Mouse (Mus musculus) ES-Bruce4 (cell line): ENCODE measurements around the gene Lrp6. TPM values are rescaled to one million over a fixed set of nuclear protein-coding genes. Genes with fewer than 3 reads are reported as not detected.

Experiments
- H3K27ac ChIP-seq: 2 replicates; pipeline ENCODE4 v1.5.1; 2012; ENCODE audit warnings: low read length, inconsistent platforms; ENCODE audit not compliant: insufficient read depth
- H3K27me3 ChIP-seq: 2 replicates; pipeline ENCODE4 v1.6.1; 2012; ENCODE audit warnings: mild to moderate bottlenecking, low read length, inconsistent platforms; ENCODE audit not compliant: control insufficient read depth, poor library complexity, insufficient read depth, severe bottlenecking
- H3K36me3 ChIP-seq: 2 replicates; pipeline ENCODE4 v1.6.1; 2012; ENCODE audit warnings: inconsistent platforms, mild to moderate bottlenecking, low read length, moderate library complexity; ENCODE audit not compliant: control insufficient read depth, poor library complexity, insufficient read depth, severe bottlenecking
- H3K4me1 ChIP-seq: one replicate; pipeline ENCODE4 v1.8.1; 2011; ENCODE audit warnings: low read length; ENCODE audit not compliant: control insufficient read depth, insufficient read depth
- H3K4me3 ChIP-seq: 2 replicates; pipeline ENCODE4 v1.5.1; 2011; ENCODE audit warnings: low read depth, mild to moderate bottlenecking, low read length
- H3K9ac ChIP-seq: 2 replicates; pipeline ENCODE4 v1.6.1; 2012; ENCODE audit warnings: low read depth, mild to moderate bottlenecking, inconsistent platforms; ENCODE audit not compliant: poor library complexity, severe bottlenecking
- H3K9me3 ChIP-seq: replicated peaks from 2 replicates; pipeline ENCODE4 v1.6.1; 2012; ENCODE audit warnings: mild to moderate bottlenecking, low read length, inconsistent platforms; ENCODE audit not compliant: control insufficient read depth, poor library complexity, insufficient read depth, severe bottlenecking
- CTCF ChIP-seq: IDR thresholded peaks from one replicate; pipeline ENCODE4 v1.8.1; 2011; ENCODE audit warnings: low read depth, low read length
- EP300 ChIP-seq: IDR thresholded peaks from 2 replicates; pipeline ENCODE4 v1.6.1; 2011; ENCODE audit warnings: low read depth, low read length; ENCODE audit not compliant: insufficient read depth
- POLR2A ChIP-seq: IDR thresholded peaks from one replicate; pipeline ENCODE4 v1.8.1; 2011; ENCODE audit warnings: low read length; ENCODE audit not compliant: insufficient read depth
- polyA plus RNA-seq: library from polyadenylated mRNA; stranded (reverse); fragments of >200 nt; gene quantifications from 2 replicates; pipeline ENCODE4 v1.2.4, GENCODE M21; 2011; ENCODE audit warnings: low read depth; ENCODE audit not compliant: missing spikeins, insufficient read depth, insufficient read length

The Lrp6 gene
- polyA plus RNA-seq, 1 experiment: 46.3 TPM

DNA sequence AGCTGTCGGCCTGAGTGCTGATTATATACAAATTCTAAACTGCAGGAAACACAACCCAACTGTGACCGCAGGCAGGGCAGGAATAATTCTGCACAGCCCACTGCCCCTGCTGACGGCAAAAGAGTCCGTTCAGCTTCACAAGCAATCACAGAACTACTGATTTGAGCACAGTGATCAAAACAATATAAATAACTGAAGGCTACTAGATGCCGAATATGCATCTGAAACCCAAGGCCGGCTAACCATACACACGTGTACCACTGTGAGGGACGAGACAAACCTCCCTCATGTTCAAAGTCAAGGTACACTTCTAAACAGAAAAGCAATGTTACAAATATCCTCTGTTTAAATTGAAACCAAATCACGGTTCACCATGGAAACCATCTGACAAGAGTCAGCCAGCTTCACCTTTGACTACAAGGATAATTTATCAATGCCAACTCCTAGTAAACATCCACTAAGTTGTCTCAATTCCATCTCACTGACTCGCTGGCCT lies 57.0 kb downstream of the Lrp6 start:
- Histone ChIP-seq H3K27ac (no peak overlapping the region), H3K9ac (no peak overlapping the region), H3K4me1 (no peaks in the 10 kb centered on the region), H3K27me3 (no peaks in the 10 kb centered on the region), H3K36me3 (peaks cover 12% of the 10 kb centered on the region), H3K4me3 (no peak overlapping the region), H3K9me3 (no peaks in the 10 kb centered on the region)
- TF ChIP-seq POLR2A (no peak), EP300 (no peak), CTCF (no peak)

DNA sequence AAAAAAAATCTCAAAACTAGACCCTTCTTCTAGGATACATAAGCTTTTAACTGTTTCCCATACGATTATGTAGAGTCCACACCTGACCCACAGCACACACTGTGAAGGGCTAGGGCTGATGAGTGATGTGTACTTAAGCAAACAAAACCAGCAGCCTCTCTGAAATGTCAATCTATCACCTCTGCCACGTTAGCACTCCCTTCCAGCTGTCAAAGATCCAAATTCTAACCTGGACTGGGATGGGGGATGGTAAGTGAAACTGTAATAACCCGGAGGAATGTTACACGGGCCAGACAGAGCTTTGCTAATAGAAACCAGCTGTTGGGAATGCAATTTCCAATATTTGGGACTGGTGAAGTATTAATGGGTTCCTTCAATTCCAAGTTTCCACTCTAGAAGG lies 61.9 kb downstream of the Lrp6 start:
- Histone ChIP-seq H3K4me1 (no peaks in the 10 kb centered on the region), H3K9ac (no peak overlapping the region), H3K4me3 (no peak overlapping the region), H3K9me3 (no peaks in the 10 kb centered on the region), H3K36me3 (peaks cover 12% of the 10 kb centered on the region), H3K27me3 (no peaks in the 10 kb centered on the region), H3K27ac (no peak overlapping the region)
- TF ChIP-seq POLR2A: no peak
- TF ChIP-seq EP300: no peak
- no peak for TF ChIP-seq CTCF

DNA sequence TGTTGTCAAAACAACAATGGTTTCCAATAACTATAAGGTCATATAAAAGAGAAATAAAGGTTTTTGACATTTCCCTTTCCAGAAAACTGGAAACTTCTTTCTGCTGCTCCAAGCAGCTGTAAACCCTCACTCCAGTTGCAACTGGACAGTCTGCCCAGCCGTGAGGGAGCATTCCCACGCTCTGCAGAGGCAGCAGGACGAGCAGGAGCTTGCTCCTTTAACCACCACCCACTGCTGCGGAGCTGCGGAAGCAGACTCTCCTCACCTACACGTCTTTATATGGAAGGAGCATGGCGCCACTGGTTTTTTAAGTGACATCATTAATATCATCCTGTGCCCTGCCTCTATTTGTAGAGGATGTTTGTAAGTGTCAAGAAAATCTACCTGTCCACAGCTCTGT lies 64.4 kb downstream of the Lrp6 start:
- H3K4me3 ChIP-seq: no peak overlapping the region

DNA sequence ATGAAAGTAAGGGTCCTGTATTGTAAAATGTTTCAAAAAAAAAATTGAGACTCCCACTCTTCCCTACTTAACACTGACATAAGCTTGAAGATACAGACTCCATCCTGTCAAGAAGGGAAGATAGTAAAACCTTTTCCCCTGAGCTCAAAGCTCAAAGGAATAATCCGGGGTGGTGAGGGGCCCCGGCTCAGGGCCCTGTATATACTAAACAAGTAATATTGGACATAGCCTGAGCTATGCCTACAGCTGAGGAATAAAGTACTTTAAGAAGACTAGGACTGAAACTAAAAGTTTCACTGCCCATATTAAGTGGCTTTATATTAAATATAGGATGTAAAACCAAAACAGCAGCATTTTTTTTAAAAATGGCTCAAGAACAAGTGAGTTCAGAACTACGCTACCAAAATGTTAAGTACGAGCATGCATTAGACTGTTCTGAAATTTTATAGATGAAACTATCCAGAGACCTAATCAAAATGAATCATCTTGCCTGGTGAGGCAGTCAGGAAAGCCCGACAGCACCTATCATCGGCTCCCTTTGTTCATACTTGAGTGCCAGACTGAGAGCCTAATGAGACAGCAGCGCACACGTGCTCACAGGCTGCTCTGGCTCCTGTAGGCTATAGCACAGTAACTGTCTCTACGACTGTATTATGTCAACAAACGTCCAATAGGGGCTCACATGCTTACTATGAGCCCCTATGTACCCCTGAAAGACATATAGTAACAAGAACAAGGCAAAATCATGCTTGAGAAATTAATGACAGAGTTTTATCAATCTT lies 66.2 kb downstream of the Lrp6 start:
- no peak for TF ChIP-seq POLR2A
- no peak for TF ChIP-seq EP300
- no peak for TF ChIP-seq CTCF
- no peak overlapping the region for H3K27ac ChIP-seq
- H3K9ac ChIP-seq: no peak overlapping the region
- H3K4me3 ChIP-seq: no peak overlapping the region
- no peaks in the 10 kb centered on the region for H3K4me1 ChIP-seq
- H3K9me3 ChIP-seq: no peaks in the 10 kb centered on the region
- H3K36me3 ChIP-seq: no peaks in the 10 kb centered on the region; the same call in 1 of the 2 replicates
- no peaks in the 10 kb centered on the region for H3K27me3 ChIP-seq

More for the DNA sequence above, 64.4 kb downstream of the Lrp6 start:
- Histone ChIP-seq H3K4me1 (no peaks in the 10 kb centered on the region), H3K27me3 (no peaks in the 10 kb centered on the region), H3K9ac (no peak overlapping the region), H3K36me3 (peaks cover 12% of the 10 kb centered on the region), H3K27ac (no peak overlapping the region), H3K9me3 (no peaks in the 10 kb centered on the region)
- TF ChIP-seq EP300: no peak
- TF ChIP-seq POLR2A: no peak
- no peak for TF ChIP-seq CTCF

DNA sequence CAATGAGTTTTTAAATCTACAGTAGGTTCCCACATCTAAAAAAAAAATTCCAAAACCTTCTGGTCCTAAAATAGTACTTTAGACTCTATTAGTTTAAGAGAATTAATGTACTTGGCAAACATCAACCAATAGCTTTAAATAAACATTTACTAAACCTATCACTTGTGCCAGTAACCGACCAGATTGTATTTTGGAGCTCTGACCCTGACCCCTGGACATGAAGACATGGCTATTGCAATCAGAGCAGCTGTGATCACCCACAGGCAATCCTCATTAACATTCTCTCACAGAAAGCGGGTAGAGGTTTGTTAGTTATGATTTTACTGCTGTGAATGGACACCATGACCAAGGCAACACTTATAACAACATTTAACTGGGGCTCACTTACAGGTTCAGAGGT lies 67.7 kb downstream of the Lrp6 start:
- Histone ChIP-seq H3K27ac (no peak overlapping the region), H3K27me3 (no peaks in the 10 kb centered on the region), H3K9ac (no peak overlapping the region), H3K36me3 (no peaks in the 10 kb centered on the region), H3K4me1 (no peaks in the 10 kb centered on the region), H3K9me3 (no peaks in the 10 kb centered on the region), H3K4me3 (no peak overlapping the region)
- no peak for TF ChIP-seq POLR2A
- TF ChIP-seq EP300: no peak
- TF ChIP-seq CTCF: no peak

DNA sequence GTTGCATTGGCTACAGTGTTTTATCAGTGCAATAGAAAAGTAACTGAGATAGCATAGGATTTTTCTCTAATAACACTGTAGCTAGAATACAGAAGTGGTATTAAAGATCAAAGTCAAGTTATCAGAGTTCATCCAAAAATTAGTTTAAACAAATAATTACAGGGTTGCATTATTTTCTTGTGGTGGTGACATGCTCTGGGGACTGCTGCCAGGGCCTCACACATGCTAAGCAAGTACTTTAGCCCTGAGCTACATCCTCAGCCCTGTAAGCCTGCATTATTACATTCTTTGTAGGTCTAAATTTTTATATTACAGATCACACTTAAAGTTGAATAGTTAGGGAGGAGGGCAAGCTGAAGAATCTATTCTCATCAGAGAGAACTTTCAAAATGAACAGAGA lies 68.2 kb downstream of the Lrp6 start:
- Histone ChIP-seq H3K27me3 (no peaks in the 10 kb centered on the region), H3K9me3 (no peaks in the 10 kb centered on the region), H3K27ac (no peak overlapping the region), H3K4me3 (no peak overlapping the region), H3K9ac (no peak overlapping the region), H3K4me1 (no peaks in the 10 kb centered on the region), H3K36me3 (no peaks in the 10 kb centered on the region)
- TF ChIP-seq EP300: no peak
- no peak for TF ChIP-seq POLR2A
- TF ChIP-seq CTCF: no peak
